Mouse (Mus musculus): ENCODE measurements around the gene Disc1. TPM values are rescaled to one million over a fixed set of nuclear protein-coding genes. Genes with fewer than 3 reads are reported as not detected.
A peak's percentile ranks its signal among the peaks of the same experiment; 100 is the strongest.

Gene Disc1
- polyA plus RNA-seq (2015; fragmentation: Nextera tagmentation; extraction: Ambion mirVana) = 0.20 and 0.30 TPM in 2 replicates

GRCm38 (mm10) chr8:125053505-125054435 is at the start of gene Disc1:
Disc1 (plus strand) TSS chr8:125054195.
- Histone ChIP-seq H3K27ac (ENCODE audit: low read length) (no peak within 1 kb of the TSS), H3K36me3 (ENCODE audit: control insufficient read depth, insufficient read depth) (no peaks in the 10 kb centered on the region), H3K4me1 (ENCODE audit: control insufficient read depth, low read depth, low read length) (no peaks in the 10 kb centered on the region; the same call in 1 of the 2 replicates), H3K4me3 (ENCODE audit: low read depth, low read length) (peak within 1 kb of the TSS; percentile 59), H3K9ac (ENCODE audit: low read depth, low read length) (peak within 1 kb of the TSS; percentile 51; the same call in 1 of the 2 replicates), H3K27me3 (ENCODE audit: control insufficient read depth, insufficient read depth, low read depth, low read length) (peaks cover 26% of the 10 kb centered on the region), H3K9me3 (replicated peaks; ENCODE audit: control insufficient read depth, low read length) (no peaks in the 10 kb centered on the region), H3K4me2 (ENCODE audit: low read depth, low read length) (peak within 1 kb of the TSS; percentile 67)
- peak; percentile 21; the same call in 1 of the 2 replicates for ATAC-seq (ENCODE audit: low read depth)
- 2% methylated on average over 60 of the region's 65 CpGs for WGBS (ENCODE audit: insufficient replicate concordance)

- H3K4me1 ChIP-seq (ENCODE audit: control insufficient read depth, low read depth, low read length) = no peaks in the 10 kb centered on the region; the same call in 1 of the 2 replicates
- H3K27ac ChIP-seq (ENCODE audit: low read length) = peak within 1 kb of the TSS; percentile 74
- peak within 1 kb of the TSS; percentile 88 for H3K9ac ChIP-seq (ENCODE audit: low read depth, low read length)
- no peaks in the 10 kb centered on the region for H3K27me3 ChIP-seq (ENCODE audit: control insufficient read depth, insufficient read depth, low read depth, low read length)
- ATAC-seq (ENCODE audit: low read depth) = peak; percentile 98
- 3% methylated on average over 69 of the region's 84 CpGs for WGBS (ENCODE audit: insufficient replicate concordance)
- peak within 1 kb of the TSS; percentile 68 for H3K4me2 ChIP-seq (ENCODE audit: low read depth, low read length)
- no peaks in the 10 kb centered on the region for H3K9me3 ChIP-seq (replicated peaks; ENCODE audit: control insufficient read depth, low read length)
- peaks cover 8% of the 10 kb centered on the region for H3K36me3 ChIP-seq (ENCODE audit: control insufficient read depth, insufficient read depth)
- H3K4me3 ChIP-seq (ENCODE audit: low read depth, low read length) = peak within 1 kb of the TSS; percentile 90
Measured at GRCm38 (mm10) chr8:125012695-125013627, 41.0 kb upstream of the Disc1 start, which contains the start of gene Tsnax. Tsnax (plus strand) TSS chr8:125012997.

GRCm38 (mm10) chr8:125024085-125024484 is 29.9 kb upstream of the Disc1 start:
- no peaks in the 10 kb centered on the region for H3K4me1 ChIP-seq (ENCODE audit: control insufficient read depth, low read depth, low read length)
- H3K4me3 ChIP-seq (ENCODE audit: low read depth, low read length) = no peak overlapping the region
- H3K27me3 ChIP-seq (ENCODE audit: control insufficient read depth, insufficient read depth, low read depth, low read length) = no peaks in the 10 kb centered on the region
- 74% methylated on average over 8 of the region's 8 CpGs for WGBS (ENCODE audit: insufficient replicate concordance)
- no peaks in the 10 kb centered on the region for H3K9me3 ChIP-seq (replicated peaks; ENCODE audit: control insufficient read depth, low read length)
- no peak overlapping the region for H3K9ac ChIP-seq (ENCODE audit: low read depth, low read length)
- H3K36me3 ChIP-seq (ENCODE audit: control insufficient read depth, insufficient read depth) = peaks cover 10% of the 10 kb centered on the region
- no peak overlapping the region for H3K4me2 ChIP-seq (ENCODE audit: low read depth, low read length)
- no peak for ATAC-seq (ENCODE audit: low read depth)
- H3K27ac ChIP-seq (ENCODE audit: low read length) = no peak overlapping the region

- no peak overlapping the region for H3K9ac ChIP-seq (ENCODE audit: low read depth, low read length)
- H3K27me3 ChIP-seq (ENCODE audit: control insufficient read depth, insufficient read depth, low read depth, low read length) = no peaks in the 10 kb centered on the region
- peaks cover 19% of the 10 kb centered on the region for H3K36me3 ChIP-seq (ENCODE audit: control insufficient read depth, insufficient read depth)
- peaks cover 7% of the 10 kb centered on the region for H3K4me1 ChIP-seq (ENCODE audit: control insufficient read depth, low read depth, low read length)
- ATAC-seq (ENCODE audit: low read depth) = no peak
- no peak overlapping the region for H3K27ac ChIP-seq (ENCODE audit: low read length)
- 84% methylated on average over 3 of the region's 3 CpGs for WGBS (ENCODE audit: insufficient replicate concordance)
- no peak overlapping the region for H3K4me2 ChIP-seq (ENCODE audit: low read depth, low read length)
- H3K9me3 ChIP-seq (replicated peaks; ENCODE audit: control insufficient read depth, low read length) = no peaks in the 10 kb centered on the region
- no peak overlapping the region for H3K4me3 ChIP-seq (ENCODE audit: low read depth, low read length)
Measured at GRCm38 (mm10) chr8:125027211-125027610, 26.8 kb upstream of the Disc1 start.

GRCm38 (mm10) chr8:125028841-125029240 is 25.2 kb upstream of the Disc1 start:
- peaks cover 7% of the 10 kb centered on the region for H3K4me1 ChIP-seq (ENCODE audit: control insufficient read depth, low read depth, low read length)
- no peak for ATAC-seq (ENCODE audit: low read depth)
- no peak overlapping the region for H3K9ac ChIP-seq (ENCODE audit: low read depth, low read length)
- no peak overlapping the region for H3K4me2 ChIP-seq (ENCODE audit: low read depth, low read length)
- 74% methylated on average over 5 of the region's 5 CpGs for WGBS (ENCODE audit: insufficient replicate concordance)
- no peak overlapping the region for H3K4me3 ChIP-seq (ENCODE audit: low read depth, low read length)
- H3K27me3 ChIP-seq (ENCODE audit: control insufficient read depth, insufficient read depth, low read depth, low read length) = no peaks in the 10 kb centered on the region
- H3K36me3 ChIP-seq (ENCODE audit: control insufficient read depth, insufficient read depth) = peaks cover 19% of the 10 kb centered on the region
- no peaks in the 10 kb centered on the region for H3K9me3 ChIP-seq (replicated peaks; ENCODE audit: control insufficient read depth, low read length)
- no peak overlapping the region for H3K27ac ChIP-seq (ENCODE audit: low read length)

- H3K36me3 ChIP-seq (ENCODE audit: control insufficient read depth, insufficient read depth) = peaks cover 15% of the 10 kb centered on the region
- WGBS (ENCODE audit: insufficient replicate concordance) = 33% methylated on average over 5 of the region's 5 CpGs
- H3K27me3 ChIP-seq (ENCODE audit: control insufficient read depth, insufficient read depth, low read depth, low read length) = no peaks in the 10 kb centered on the region
- H3K4me1 ChIP-seq (ENCODE audit: control insufficient read depth, low read depth, low read length) = peaks cover 7% of the 10 kb centered on the region
- H3K4me2 ChIP-seq (ENCODE audit: low read depth, low read length) = no peak overlapping the region
- no peak overlapping the region for H3K4me3 ChIP-seq (ENCODE audit: low read depth, low read length)
- no peaks in the 10 kb centered on the region for H3K9me3 ChIP-seq (replicated peaks; ENCODE audit: control insufficient read depth, low read length)
- no peak overlapping the region for H3K9ac ChIP-seq (ENCODE audit: low read depth, low read length)
- no peak overlapping the region for H3K27ac ChIP-seq (ENCODE audit: low read length)
- ATAC-seq (ENCODE audit: low read depth) = peak; percentile 37; the same call in 1 of the 2 replicates
Measured at GRCm38 (mm10) chr8:125031276-125031675, 22.7 kb upstream of the Disc1 start.

GRCm38 (mm10) chr8:125034669-125035068 is 19.3 kb upstream of the Disc1 start:
- no peak overlapping the region for H3K4me2 ChIP-seq (ENCODE audit: low read depth, low read length)
- WGBS (ENCODE audit: insufficient replicate concordance) = 34% methylated on average over 8 of the region's 8 CpGs
- H3K9ac ChIP-seq (ENCODE audit: low read depth, low read length) = no peak overlapping the region
- H3K4me3 ChIP-seq (ENCODE audit: low read depth, low read length) = no peak overlapping the region
- H3K27me3 ChIP-seq (ENCODE audit: control insufficient read depth, insufficient read depth, low read depth, low read length) = no peaks in the 10 kb centered on the region
- no peaks in the 10 kb centered on the region for H3K9me3 ChIP-seq (replicated peaks; ENCODE audit: control insufficient read depth, low read length)
- peaks cover 7% of the 10 kb centered on the region for H3K4me1 ChIP-seq (ENCODE audit: control insufficient read depth, low read depth, low read length)
- H3K36me3 ChIP-seq (ENCODE audit: control insufficient read depth, insufficient read depth) = peaks cover 8% of the 10 kb centered on the region
- ATAC-seq (ENCODE audit: low read depth) = no peak
- H3K27ac ChIP-seq (ENCODE audit: low read length) = no peak overlapping the region

GRCm38 (mm10) chr8:125037081-125037480 is 16.9 kb upstream of the Disc1 start:
- no peaks in the 10 kb centered on the region for H3K27me3 ChIP-seq (ENCODE audit: control insufficient read depth, insufficient read depth, low read depth, low read length)
- H3K4me2 ChIP-seq (ENCODE audit: low read depth, low read length) = 0 out of 2 replicates have a peak overlapping the region, but pooled peaks have one; percentile 17
- no peaks in the 10 kb centered on the region for H3K9me3 ChIP-seq (replicated peaks; ENCODE audit: control insufficient read depth, low read length)
- peak overlapping the region; percentile 24; the same call in 1 of the 2 replicates for H3K27ac ChIP-seq (ENCODE audit: low read length)
- 62% methylated on average over 7 of the region's 7 CpGs for WGBS (ENCODE audit: insufficient replicate concordance)
- H3K36me3 ChIP-seq (ENCODE audit: control insufficient read depth, insufficient read depth) = peaks cover 1% of the 10 kb centered on the region
- peak; percentile 73 for ATAC-seq (ENCODE audit: low read depth)
- H3K4me3 ChIP-seq (ENCODE audit: low read depth, low read length) = no peak overlapping the region
- no peaks in the 10 kb centered on the region for H3K4me1 ChIP-seq (ENCODE audit: control insufficient read depth, low read depth, low read length)
- no peak overlapping the region for H3K9ac ChIP-seq (ENCODE audit: low read depth, low read length)
